Mouse (Mus musculus) spleen, adult 2 months (tissue): ENCODE data around the gene Ehd4.

ENCODE experiments used
- CTCF ChIP-seq: fragments of 200-500 bp; IDR thresholded peaks from 2 replicates; pipeline ENCODE4 v1.5.1; 2011; ENCODE audit warnings: mild to moderate bottlenecking, inconsistent platforms; ENCODE audit not compliant: insufficient read depth, insufficient read length, insufficient replicate concordance; ENCODE audit errors: extremely low read depth
- POLR2A ChIP-seq: fragments of 200-500 bp; IDR thresholded peaks from 2 replicates; pipeline ENCODE4 v1.6.1; 2011; ENCODE audit warnings: low read depth, low read length, inconsistent platforms

GRCm38 (mm10) chr2:120203742-120204141 lies 49.3 kb upstream of the Ehd4 start:
- no peak for TF ChIP-seq CTCF
- TF ChIP-seq POLR2A = no peak
